Mouse (Mus musculus): ENCODE data around the gene Apeh. TPM values are rescaled to one million over a fixed set of nuclear protein-coding genes. Genes with fewer than 3 reads are reported as not detected.

Apeh gene
- polyA plus RNA-seq, 1 experiment from 2014 or later, result 57.9 TPM

GRCm38 (mm10) chr9:108104766-108105548, 10.6 kb upstream of the Apeh start:
- Histone ChIP-seq H3K9me3 (no peaks in the 10 kb centered on the region), H3K4me1 (replicated peaks) (peaks cover 22% of the 10 kb centered on the region), H3K27ac (peak overlapping the region; percentile 85), H3K4me2 (peak overlapping the region; percentile 42), H3K4me3 (replicated peaks) (peak overlapping the region; percentile 17), H3K9ac (replicated peaks) (peak overlapping the region; percentile 54), H3K27me3 (peaks cover 9% of the 10 kb centered on the region), H3K36me3 (no peaks in the 10 kb centered on the region)
- ATAC-seq (ENCODE audit: insufficient number of reproducible peaks, insufficient read depth, low FRiP score, low TSS enrichment, low read depth), result peak; percentile 58; the same call in 1 of the 2 replicates
- WGBS, result 30% methylated on average over 30 of the region's 31 CpGs

- Histone ChIP-seq H3K36me3 (no peaks in the 10 kb centered on the region), H3K9me3 (no peaks in the 10 kb centered on the region), H3K27ac (no peak overlapping the region), H3K4me3 (replicated peaks) (no peak overlapping the region), H3K27me3 (no peaks in the 10 kb centered on the region), H3K4me2 (no peak overlapping the region), H3K9ac (replicated peaks) (no peak overlapping the region), H3K4me1 (replicated peaks) (peaks cover 14% of the 10 kb centered on the region)
- 84% methylated on average over 8 of the region's 8 CpGs for WGBS
- ATAC-seq (ENCODE audit: insufficient number of reproducible peaks, insufficient read depth, low FRiP score, low TSS enrichment, low read depth), result no peak
Measured at GRCm38 (mm10) chr9:108099619-108100018, 5.2 kb upstream of the Apeh start.

- Histone ChIP-seq H3K27ac (no peak overlapping the region), H3K27me3 (no peaks in the 10 kb centered on the region), H3K9me3 (no peaks in the 10 kb centered on the region), H3K4me3 (replicated peaks) (0 out of 2 replicates have a peak overlapping the region, but pooled peaks have one; percentile 77), H3K9ac (replicated peaks) (no peak overlapping the region), H3K4me1 (replicated peaks) (peaks cover 16% of the 10 kb centered on the region), H3K36me3 (peaks cover 18% of the 10 kb centered on the region), H3K4me2 (peak overlapping the region; percentile 83; the same call in 1 of the 2 replicates)
- no peak for ATAC-seq (ENCODE audit: insufficient number of reproducible peaks, insufficient read depth, low FRiP score, low TSS enrichment, low read depth)
- 61% methylated on average over 10 of the region's 10 CpGs for WGBS
Measured at GRCm38 (mm10) chr9:108095949-108096712, 1.7 kb upstream of the Apeh start.

GRCm38 (mm10) chr9:108095518-108095917, 1.1 kb upstream of the Apeh start:
- peak overlapping the region; percentile 77 for H3K4me3 ChIP-seq (replicated peaks)
- H3K4me2 ChIP-seq, result peak overlapping the region; percentile 83
- ATAC-seq (ENCODE audit: insufficient number of reproducible peaks, insufficient read depth, low FRiP score, low TSS enrichment, low read depth), result no peak
- H3K9ac ChIP-seq (replicated peaks), result peak overlapping the region; percentile 75
- no peaks in the 10 kb centered on the region for H3K9me3 ChIP-seq
- no peaks in the 10 kb centered on the region for H3K27me3 ChIP-seq
- H3K27ac ChIP-seq, result peak overlapping the region; percentile 84; the same call in 1 of the 2 replicates
- 8% methylated on average over 3 of the region's 3 CpGs for whole genome bisulfite sequencing
- peaks cover 24% of the 10 kb centered on the region for H3K36me3 ChIP-seq
- H3K4me1 ChIP-seq (replicated peaks), result peaks cover 16% of the 10 kb centered on the region

- WGBS, result 1% methylated on average over 16 of the region's 16 CpGs
- H3K4me3 ChIP-seq (replicated peaks), result peak overlapping the region; percentile 77
- peaks cover 16% of the 10 kb centered on the region for H3K4me1 ChIP-seq (replicated peaks)
- H3K27ac ChIP-seq, result peak overlapping the region; percentile 84; the same call in 1 of the 2 replicates
- H3K27me3 ChIP-seq, result no peaks in the 10 kb centered on the region
- H3K9me3 ChIP-seq, result no peaks in the 10 kb centered on the region
- H3K4me2 ChIP-seq, result peak overlapping the region; percentile 83
- peak overlapping the region; percentile 75 for H3K9ac ChIP-seq (replicated peaks)
- peaks cover 30% of the 10 kb centered on the region for H3K36me3 ChIP-seq
- peak; percentile 18; the same call in 1 of the 2 replicates for ATAC-seq (ENCODE audit: insufficient number of reproducible peaks, insufficient read depth, low FRiP score, low TSS enrichment, low read depth)
Measured at GRCm38 (mm10) chr9:108094998-108095411, 599 bp upstream of the Apeh start.

GRCm38 (mm10) chr9:108093586-108093985, 820 bp downstream of the Apeh start:
- H3K27me3 ChIP-seq, result no peaks in the 10 kb centered on the region
- H3K36me3 ChIP-seq, result peaks cover 44% of the 10 kb centered on the region
- no peaks in the 10 kb centered on the region for H3K9me3 ChIP-seq
- 77% methylated on average over 10 of the region's 10 CpGs for WGBS
- peak overlapping the region; percentile 83 for H3K4me2 ChIP-seq
- no peak for ATAC-seq (ENCODE audit: insufficient number of reproducible peaks, insufficient read depth, low FRiP score, low TSS enrichment, low read depth)
- peaks cover 16% of the 10 kb centered on the region for H3K4me1 ChIP-seq (replicated peaks)
- H3K9ac ChIP-seq (replicated peaks), result peak overlapping the region; percentile 75
- peak overlapping the region; percentile 77 for H3K4me3 ChIP-seq (replicated peaks)
- H3K27ac ChIP-seq, result peak overlapping the region; percentile 84; the same call in 1 of the 2 replicates

- H3K36me3 ChIP-seq, result peaks cover 73% of the 10 kb centered on the region
- H3K27ac ChIP-seq, result no peak overlapping the region
- no peak overlapping the region for H3K4me3 ChIP-seq (replicated peaks)
- no peaks in the 10 kb centered on the region for H3K9me3 ChIP-seq
- H3K4me2 ChIP-seq, result no peak overlapping the region
- WGBS, result 95% methylated on average over 7 of the region's 7 CpGs
- no peaks in the 10 kb centered on the region for H3K27me3 ChIP-seq
- no peak for ATAC-seq (ENCODE audit: insufficient number of reproducible peaks, insufficient read depth, low FRiP score, low TSS enrichment, low read depth)
- H3K9ac ChIP-seq (replicated peaks), result no peak overlapping the region
- H3K4me1 ChIP-seq (replicated peaks), result peaks cover 16% of the 10 kb centered on the region
Measured at GRCm38 (mm10) chr9:108090611-108091120, 3.7 kb downstream of the Apeh start.

- Histone ChIP-seq H3K4me1 (replicated peaks) (peaks cover 5% of the 10 kb centered on the region; the same call in 1 of the 2 replicates), H3K36me3 (peaks cover 66% of the 10 kb centered on the region), H3K4me3 (replicated peaks) (no peak overlapping the region), H3K27ac (no peak overlapping the region), H3K9me3 (no peaks in the 10 kb centered on the region), H3K4me2 (no peak overlapping the region), H3K9ac (replicated peaks) (no peak overlapping the region), H3K27me3 (peaks cover 47% of the 10 kb centered on the region)
- ATAC-seq (ENCODE audit: insufficient number of reproducible peaks, insufficient read depth, low FRiP score, low TSS enrichment, low read depth), result no peak
- WGBS, result 96% methylated on average over 4 of the region's 4 CpGs
Measured at GRCm38 (mm10) chr9:108085261-108085660, 9.1 kb downstream of the Apeh start.

GRCm38 (mm10) chr9:108083561-108083960, 10.8 kb downstream of the Apeh start:
- peaks cover 11% of the 10 kb centered on the region for H3K4me1 ChIP-seq (replicated peaks)
- H3K27ac ChIP-seq, result no peak overlapping the region
- H3K9me3 ChIP-seq, result no peaks in the 10 kb centered on the region
- H3K36me3 ChIP-seq, result peaks cover 49% of the 10 kb centered on the region
- no peak overlapping the region for H3K9ac ChIP-seq (replicated peaks)
- no peak for ATAC-seq (ENCODE audit: insufficient number of reproducible peaks, insufficient read depth, low FRiP score, low TSS enrichment, low read depth)
- H3K4me2 ChIP-seq, result no peak overlapping the region
- H3K4me3 ChIP-seq (replicated peaks), result no peak overlapping the region
- WGBS, result 81% methylated on average over 6 of the region's 6 CpGs
- peaks cover 51% of the 10 kb centered on the region for H3K27me3 ChIP-seq

GRCm38 (mm10) chr9:108082988-108083431, 11.4 kb downstream of the Apeh start, which contains the start of gene Rnf123:
Rnf123 (minus strand) TSS chr9:108083346.
- Histone ChIP-seq H3K4me1 (replicated peaks) (peaks cover 17% of the 10 kb centered on the region), H3K4me2 (peak within 1 kb of the TSS; percentile 47), H3K36me3 (peaks cover 44% of the 10 kb centered on the region), H3K9ac (replicated peaks) (no peak within 1 kb of the TSS), H3K27me3 (peaks cover 51% of the 10 kb centered on the region), H3K9me3 (no peaks in the 10 kb centered on the region), H3K27ac (no peak within 1 kb of the TSS), H3K4me3 (replicated peaks) (peak within 1 kb of the TSS; percentile 19)
- 27% methylated on average over 12 of the region's 12 CpGs for WGBS
- no peak for ATAC-seq (ENCODE audit: insufficient number of reproducible peaks, insufficient read depth, low FRiP score, low TSS enrichment, low read depth)

- no peak overlapping the region for H3K9ac ChIP-seq (replicated peaks)
- H3K9me3 ChIP-seq, result no peaks in the 10 kb centered on the region
- WGBS, result 6% methylated on average over 19 of the region's 19 CpGs
- peaks cover 39% of the 10 kb centered on the region for H3K36me3 ChIP-seq
- peak overlapping the region; percentile 19 for H3K4me3 ChIP-seq (replicated peaks)
- peaks cover 21% of the 10 kb centered on the region for H3K4me1 ChIP-seq (replicated peaks)
- no peak for ATAC-seq (ENCODE audit: insufficient number of reproducible peaks, insufficient read depth, low FRiP score, low TSS enrichment, low read depth)
- H3K4me2 ChIP-seq, result peak overlapping the region; percentile 47
- no peak overlapping the region for H3K27ac ChIP-seq
- peaks cover 51% of the 10 kb centered on the region for H3K27me3 ChIP-seq
Measured at GRCm38 (mm10) chr9:108082549-108082948, 11.9 kb downstream of the Apeh start.
